21 mouse cellular contexts compared by ENCODE assay signal in the genomic region with DNA sequence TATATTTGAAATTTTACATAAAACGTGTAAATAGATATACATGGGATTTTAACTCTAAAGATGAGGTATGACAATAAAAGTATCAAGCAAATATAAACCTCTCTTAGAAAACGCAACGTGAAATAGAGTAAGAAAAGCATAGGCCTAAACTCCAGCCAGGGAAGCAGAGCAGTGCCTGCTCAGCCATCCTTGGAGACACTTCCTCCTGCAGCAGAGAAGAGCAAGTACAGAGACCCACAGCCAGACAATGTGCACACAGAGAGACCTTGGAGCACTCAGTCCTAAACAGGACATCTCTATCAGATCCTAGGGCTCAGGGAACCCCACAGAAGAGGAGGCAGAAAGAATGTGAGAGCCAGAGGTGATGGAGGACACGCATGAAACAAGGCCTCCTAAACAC. TPM values are rescaled to one million over a fixed set of nuclear protein-coding genes. Genes with fewer than 3 reads are reported as not detected.
A peak's percentile ranks its signal among the peaks of the same experiment; 100 is the strongest.
DNase-seq lines count a peak whose midpoint lies in the region; ATAC-seq and TF ChIP-seq lines count a peak whose summit lies in the region.
"Had no signal": no experiment of that assay in that cellular context is flagged by ENCODE, and none has a peak within 500 bp of the region (broad histone marks: within the 10 kb centered on the region; RNA-seq: fewer than 3 reads in every experiment).

No protein-coding gene starts in this region.

- no peaks in the 10 kb centered on the region for H3K9me3 ChIP-seq in kidney, embryonic 15.5 days (replicated peaks)
- H3K9me3 ChIP-seq in neural tube, embryonic 13.5 days, result no peaks in the 10 kb centered on the region
- H3K9me3 ChIP-seq in neural tube, embryonic 15.5 days (replicated peaks), result no peaks in the 10 kb centered on the region
- H3K9me3 ChIP-seq in CH12.LX (replicated peaks; ENCODE audit: low read length), result peaks cover 4% of the 10 kb centered on the region
- H3K9me3 ChIP-seq: embryonic facial prominence, embryonic 13.5 days; forebrain, embryonic 12.5 days; hindbrain, embryonic 15.5 days had no signal

- H3K27ac ChIP-seq in kidney, embryonic 15.5 days, result no peak overlapping the region
- H3K27ac ChIP-seq in neural tube, embryonic 13.5 days (replicated peaks), result no peak overlapping the region
- H3K27ac ChIP-seq in neural tube, embryonic 15.5 days (replicated peaks), result no peak overlapping the region
- H3K27ac ChIP-seq in CH12.LX (ENCODE audit: insufficient read depth, low read depth), result no peak overlapping the region
- H3K27ac ChIP-seq: embryonic facial prominence, embryonic 13.5 days; forebrain, embryonic 12.5 days; heart, adult 2 months; hindbrain, embryonic 15.5 days had no signal

- dilution Hi-C loops in CH12.LX (cut with MboI; ENCODE audit: extremely low pct_ligation_motif_present, extremely low pct_unique_long_range_greater_than_20kb, low sequenced_read_pairs), result no loop called here

- DNase-seq in kidney, postnatal 36 days, result no peak
- peak; percentile 14 for DNase-seq in CH12.LX (ENCODE audit: extremely low read depth)
- no peak for DNase-seq in frontal cortex, postnatal 10 days (ENCODE audit: low spot score in 2 of 2)
- DNase-seq in layer of hippocampus, adult 9-11 months, result no peak
- DNase-seq: adrenal gland, adult 2 months; adrenal gland, postnatal 25 days; cerebellum, adult 18-20 months; cerebellum, adult 9-11 months; cerebellum, postnatal 36 days; gastrocnemius, postnatal 14 days; heart, adult 2 months; heart, postnatal 36 days had no signal

- no peak overlapping the region for H3K9ac ChIP-seq in kidney, embryonic 15.5 days
- peak overlapping the region; percentile 31; the same call in 1 of the 2 replicates for H3K9ac ChIP-seq in neural tube, embryonic 13.5 days
- H3K9ac ChIP-seq in neural tube, embryonic 15.5 days (replicated peaks), result no peak overlapping the region
- H3K9ac ChIP-seq in CH12.LX (ENCODE audit: insufficient read depth, low read depth), result no peak overlapping the region
- H3K9ac ChIP-seq: embryonic facial prominence, embryonic 13.5 days; forebrain, embryonic 12.5 days; hindbrain, embryonic 15.5 days had no signal

- H3K79me2 ChIP-seq in CH12.LX (replicated peaks; ENCODE audit: control insufficient read depth, extremely low read depth, insufficient read depth, poor library complexity, severe bottlenecking), result peaks cover 49% of the 10 kb centered on the region

- H3K4me1 ChIP-seq in kidney, embryonic 15.5 days, result peaks cover 3% of the 10 kb centered on the region; the same call in 1 of the 2 replicates
- peaks cover 5% of the 10 kb centered on the region for H3K4me1 ChIP-seq in neural tube, embryonic 13.5 days (replicated peaks)
- peaks cover 11% of the 10 kb centered on the region; the same call in 1 of the 2 replicates for H3K4me1 ChIP-seq in neural tube, embryonic 15.5 days
- peaks cover 3 to 18% of the 10 kb centered on the region in 2 experiments; a peak in 3 of 4 replicates for H3K4me1 ChIP-seq in CH12.LX (ENCODE audit: control insufficient read depth in 1 of 2, insufficient read depth in 2 of 2)
- H3K4me1 ChIP-seq: forebrain, embryonic 12.5 days had no signal

- WGBS in kidney, embryonic 15.5 days, result 77% methylated on average over 4 of the region's 4 CpGs
- WGBS in neural tube, embryonic 13.5 days, result 93% methylated on average over 4 of the region's 4 CpGs
- WGBS in neural tube, embryonic 15.5 days, result 93% methylated on average over 4 of the region's 4 CpGs

- peaks cover 54% of the 10 kb centered on the region for H3K36me3 ChIP-seq in kidney, embryonic 15.5 days
- peaks cover 32% of the 10 kb centered on the region for H3K36me3 ChIP-seq in neural tube, embryonic 13.5 days
- peaks cover 22% of the 10 kb centered on the region for H3K36me3 ChIP-seq in neural tube, embryonic 15.5 days
- peaks cover 27 to 69% of the 10 kb centered on the region in 2 experiments for H3K36me3 ChIP-seq in CH12.LX (replicated peaks in 1 of 2; ENCODE audit: control insufficient read depth in 1 of 2, insufficient read depth in 1 of 2, low read length in 1 of 2)

- no peak for TF ChIP-seq POLR2A in CH12.LX (IDR thresholded peaks at IDR 0.05; ENCODE audit: low read depth, low read length)

- no peaks in the 10 kb centered on the region for H3K27me3 ChIP-seq in kidney, embryonic 15.5 days
- no peaks in the 10 kb centered on the region for H3K27me3 ChIP-seq in neural tube, embryonic 13.5 days
- H3K27me3 ChIP-seq in neural tube, embryonic 15.5 days (replicated peaks), result no peaks in the 10 kb centered on the region
- H3K27me3 ChIP-seq in CH12.LX (replicated peaks), result no peaks in the 10 kb centered on the region
- H3K27me3 ChIP-seq: embryonic facial prominence, embryonic 13.5 days; forebrain, embryonic 12.5 days; hindbrain, embryonic 15.5 days had no signal

- in situ Hi-C loops in CH12.LX (cut with MboI; ENCODE audit: low pct_ligation_motif_present, low pct_unique_long_range_greater_than_20kb, low sequenced_read_pairs), result loop anchor here (25.0 kb wide), 1 partner anchor 820 kb away; a partner anchor contains a TSS

- no peak for TF ChIP-seq CTCF in CH12.LX (conservative IDR thresholded peaks at IDR 0.05 in 1 of 2, IDR thresholded peaks at IDR 0.05 in 1 of 2; ENCODE audit: low read depth in 2 of 2, low read length in 2 of 2)

- ATAC-seq in kidney, embryonic 15.5 days (replicated peaks; ENCODE audit: low FRiP score), result peak; percentile 33; the same call in 1 of the 2 replicates
- no peak for ATAC-seq in neural tube, embryonic 13.5 days (ENCODE audit: low read depth)
- no peak for ATAC-seq in neural tube, embryonic 15.5 days (ENCODE audit: low FRiP score)
- ATAC-seq: CD4-positive, CD25-positive, alpha-beta regulatory T cell, adult 4 months; forebrain, embryonic 16.5 days had no signal

- no peak overlapping the region for H3K4me3 ChIP-seq in kidney, embryonic 15.5 days (replicated peaks)
- H3K4me3 ChIP-seq in neural tube, embryonic 13.5 days, result no peak overlapping the region
- no peak overlapping the region for H3K4me3 ChIP-seq in neural tube, embryonic 15.5 days (replicated peaks)
- no peak overlapping the region for H3K4me3 ChIP-seq in CH12.LX (replicated peaks in 1 of 3; ENCODE audit: low read depth in 2 of 3, low read length in 2 of 3, poor library complexity in 1 of 3)
- H3K4me3 ChIP-seq: embryonic facial prominence, embryonic 13.5 days; forebrain, embryonic 12.5 days; heart, adult 2 months; hindbrain, embryonic 15.5 days had no signal

- H3K4me2 ChIP-seq in kidney, embryonic 15.5 days, result no peak overlapping the region
- no peak overlapping the region for H3K4me2 ChIP-seq in neural tube, embryonic 13.5 days
- H3K4me2 ChIP-seq in neural tube, embryonic 15.5 days, result no peak overlapping the region
- no peak overlapping the region for H3K4me2 ChIP-seq in CH12.LX (ENCODE audit: insufficient read depth, low read depth, poor library complexity, severe bottlenecking)
- H3K4me2 ChIP-seq: embryonic facial prominence, embryonic 13.5 days; forebrain, embryonic 12.5 days; heart, embryonic 11.5 days; hindbrain, embryonic 15.5 days had no signal

- no peak for TF ChIP-seq EP300 in CH12.LX (IDR thresholded peaks at IDR 0.05; ENCODE audit: low read length)

- TF ChIP-seq RAD21 in CH12.LX (IDR thresholded peaks at IDR 0.05; ENCODE audit: low read depth, low read length), result no peak

TF ChIP-seq in CH12.LX, 34 proteins besides CTCF, POLR2A, EP300 and RAD21:
- no peak for TF ChIP-seq MAZ (IDR thresholded peaks at IDR 0.05; ENCODE audit: low read depth, low read length)
- TF ChIP-seq IRF4 (IDR thresholded peaks at IDR 0.05; ENCODE audit: low read depth, low read length), result no peak
- TF ChIP-seq CHD2 (IDR thresholded peaks at IDR 0.05; ENCODE audit: low read length), result no peak
- no peak for TF ChIP-seq E2F4 (IDR thresholded peaks at IDR 0.05; ENCODE audit: insufficient replicate concordance, low read depth, low read length)
- TF ChIP-seq TCF12 (IDR thresholded peaks at IDR 0.05; ENCODE audit: low read depth, low read length), result no peak
- no peak for TF ChIP-seq ELF1 (IDR thresholded peaks at IDR 0.05; ENCODE audit: low read depth, low read length)
- no peak for TF ChIP-seq BHLHE40 (IDR thresholded peaks at IDR 0.05; ENCODE audit: low read depth, low read length)
- TF ChIP-seq ZKSCAN1 (IDR thresholded peaks at IDR 0.05; ENCODE audit: borderline replicate concordance, low read depth, low read length), result no peak
- no peak for TF ChIP-seq NRF1 (IDR thresholded peaks at IDR 0.05; ENCODE audit: low read depth, low read length)
- no peak for TF ChIP-seq NELFE (IDR thresholded peaks at IDR 0.05; ENCODE audit: low read depth, low read length)
- TF ChIP-seq MXI1 (IDR thresholded peaks at IDR 0.05; ENCODE audit: low read depth, low read length), result no peak
- TF ChIP-seq MYC (IDR thresholded peaks at IDR 0.05; ENCODE audit: low read depth, low read length), result no peak
- no peak for TF ChIP-seq USF1 (IDR thresholded peaks at IDR 0.05; ENCODE audit: low read depth, low read length)
- TF ChIP-seq ETS1 (conservative IDR thresholded peaks at IDR 0.05; ENCODE audit: low read depth, low read length), result no peak
- TF ChIP-seq HCFC1 (IDR thresholded peaks at IDR 0.05; ENCODE audit: low read depth, low read length), result no peak
- TF ChIP-seq PAX5 (IDR thresholded peaks at IDR 0.05; ENCODE audit: low read length), result no peak
- TF ChIP-seq RCOR1 (conservative IDR thresholded peaks at IDR 0.05; ENCODE audit: low read depth, low read length), result no peak
- TF ChIP-seq GABPA (IDR thresholded peaks at IDR 0.05; ENCODE audit: insufficient replicate concordance, low read depth, low read length), result no peak
- no peak for TF ChIP-seq MAX (IDR thresholded peaks at IDR 0.05; ENCODE audit: low read length)

RNA-seq across cellular contexts. Expression of a gene that starts 7.0 kb away (rescaled TPM):
- polyA plus RNA-seq in kidney, embryonic 15.5 days (2015; fragmentation: Nextera tagmentation; extraction: Ambion mirVana), result 29.3 and 31.1 TPM in 2 replicates
- 24.5 and 29.6 TPM in 2 replicates for polyA plus RNA-seq in neural tube, embryonic 13.5 days (2015; fragmentation: Nextera tagmentation; extraction: Ambion mirVana)
- polyA plus RNA-seq in neural tube, embryonic 15.5 days (2015; fragmentation: Nextera tagmentation; extraction: Ambion mirVana), result 22.5 and 26.1 TPM in 2 replicates
- total RNA-seq in CH12.LX (2012; rRNA removed) (32.7 and 34.2 TPM in 2 replicates), CH12.LX (2014; rRNA removed) (40.6 and 44.2 TPM in 2 replicates)
- 37.8 and 41.3 TPM in 2 replicates for polyA plus RNA-seq in CH12.LX (2012; ENCODE audit: insufficient read length, low read depth)
